Mouse (Mus musculus) B cell, adult 2 months (primary cell): ENCODE measurements around the gene Wscd2.
A peak's percentile ranks its signal among the peaks of the same experiment; 100 is the strongest.

Source experiments
- DNase-seq, 2 experiments: peaks; one replicate each; pipeline ENCODE4 v3.0.0; 2022

The Wscd2 gene

GRCm38 (mm10) chr5:113490033-113490432 lies at the start of gene Wscd2:
Gene Wscd2 (plus strand): TSS chr5:113490333.
- DNase-seq = no peak

GRCm38 (mm10) chr5:113442180-113442579 lies 48.0 kb upstream of the Wscd2 start:
- DNase-seq = no peak

- no peak for DNase-seq
Observed at GRCm38 (mm10) chr5:113448023-113448734, 42.0 kb upstream of the Wscd2 start.

- DNase-seq = no peak
Observed at GRCm38 (mm10) chr5:113449336-113449735, 40.8 kb upstream of the Wscd2 start.

GRCm38 (mm10) chr5:113452691-113453090 lies 37.4 kb upstream of the Wscd2 start:
- no peak for DNase-seq

GRCm38 (mm10) chr5:113453356-113453755 lies 36.8 kb upstream of the Wscd2 start:
- DNase-seq = no peak

- no peak for DNase-seq
Observed at GRCm38 (mm10) chr5:113456020-113456419, 34.1 kb upstream of the Wscd2 start.

GRCm38 (mm10) chr5:113456756-113457155 lies 33.4 kb upstream of the Wscd2 start:
- DNase-seq = no peak

GRCm38 (mm10) chr5:113457260-113457659 lies 32.9 kb upstream of the Wscd2 start:
- no peak for DNase-seq

GRCm38 (mm10) chr5:113459942-113460341 lies 30.2 kb upstream of the Wscd2 start:
- DNase-seq = no peak

GRCm38 (mm10) chr5:113461582-113461981 lies 28.6 kb upstream of the Wscd2 start:
- DNase-seq = no peak

- DNase-seq = no peak
Observed at GRCm38 (mm10) chr5:113461998-113462625, 28.0 kb upstream of the Wscd2 start.

- DNase-seq = no peak
Observed at GRCm38 (mm10) chr5:113464731-113465130, 25.4 kb upstream of the Wscd2 start.

- DNase-seq = no peak
Observed at GRCm38 (mm10) chr5:113466536-113466935, 23.6 kb upstream of the Wscd2 start.

GRCm38 (mm10) chr5:113467072-113467471 lies 23.1 kb upstream of the Wscd2 start:
- no peak for DNase-seq

- DNase-seq = no peak
Observed at GRCm38 (mm10) chr5:113467765-113468164, 22.4 kb upstream of the Wscd2 start.

GRCm38 (mm10) chr5:113468625-113469024 lies 21.5 kb upstream of the Wscd2 start:
- DNase-seq = no peak

GRCm38 (mm10) chr5:113469231-113469630 lies 20.9 kb upstream of the Wscd2 start:
- no peak for DNase-seq

- no peak for DNase-seq
Observed at GRCm38 (mm10) chr5:113469826-113470225, 20.3 kb upstream of the Wscd2 start.

- DNase-seq = peak; percentile 71 to 79
Observed at GRCm38 (mm10) chr5:113471417-113471816, 18.7 kb upstream of the Wscd2 start.

GRCm38 (mm10) chr5:113472339-113472738 lies 17.8 kb upstream of the Wscd2 start:
- DNase-seq = no peak

GRCm38 (mm10) chr5:113476816-113477215 lies 13.3 kb upstream of the Wscd2 start:
- no peak for DNase-seq

GRCm38 (mm10) chr5:113479075-113479474 lies 11.1 kb upstream of the Wscd2 start:
- no peak for DNase-seq

- DNase-seq = no peak
Observed at GRCm38 (mm10) chr5:113480451-113480850, 9.7 kb upstream of the Wscd2 start.
